Mouse (Mus musculus) heart, adult 18-20 months (tissue): ENCODE data around the gene Hnrnpa3. TPM values are rescaled to one million over a fixed set of nuclear protein-coding genes. Genes with fewer than 3 reads are reported as not detected.
"Not testable (repeated sequence)": the region's sequence is repeated elsewhere in the genome, so short reads cannot be mapped to it uniquely, and the experiment has no call there.

ENCODE experiments used
- DNase-seq, 2 experiments: peaks; one replicate each; pipeline ENCODE4 v3.0.0; 2021 to 2022; ENCODE audit warnings: mixed read lengths in 1 of 2
- long read RNA-seq, 2 experiments: library from polyadenylated mRNA; stranded (forward); transcript quantifications; one replicate each; pipeline ENCODE4 v2.0.0; 2021
- total RNA-seq, 2 experiments: library from RNA; stranded (reverse); gene quantifications; 2 replicates each; pipeline ENCODE4 v1.2.3; 2021

Gene Hnrnpa3
- 100 to 1,000 TPM; 157 to 174 TPM for total RNA-seq
- long read RNA-seq, experiment 1, full-length matches to known transcripts = 20 of 28 reads
- long read RNA-seq, experiment 1, partial matches to known transcripts = 1 of 28 reads
- long read RNA-seq, experiment 1, other reads (novel, unspliced or antisense) = 7 of 28 reads
- long read RNA-seq, experiment 2, full-length matches to known transcripts = 19 of 25 reads
- long read RNA-seq, experiment 2, partial matches to known transcripts = 0 of 25 reads
- long read RNA-seq, experiment 2, other reads (novel, unspliced or antisense) = 6 of 25 reads

GRCm38 (mm10) chr2:75658727-75659628 lies at the start of gene Hnrnpa3:
Hnrnpa3 (plus strand) TSS chr2:75659261.
- DNase-seq = peak; percentile 99

DNA sequence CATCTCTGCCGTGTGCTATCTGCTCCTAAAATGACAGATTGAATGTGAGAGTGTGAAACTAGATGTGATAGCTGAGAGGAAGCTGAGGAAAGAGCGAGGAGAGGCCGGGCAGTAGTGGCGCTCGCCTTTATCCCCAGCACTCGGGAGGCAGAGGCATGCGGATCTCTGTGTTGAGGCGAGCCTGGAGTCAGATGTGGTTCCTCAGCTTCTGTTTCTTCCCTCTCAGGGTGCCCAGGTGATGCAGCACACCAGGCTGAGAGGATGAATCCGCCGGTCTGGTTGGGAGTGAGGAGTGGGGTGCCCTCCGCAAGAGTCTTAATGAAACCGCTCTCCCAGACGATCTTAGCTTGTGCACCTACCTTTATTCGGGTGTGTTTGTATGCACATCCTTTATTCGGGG lies 49.1 kb upstream of the Hnrnpa3 start:
- DNase-seq = no peak

DNA sequence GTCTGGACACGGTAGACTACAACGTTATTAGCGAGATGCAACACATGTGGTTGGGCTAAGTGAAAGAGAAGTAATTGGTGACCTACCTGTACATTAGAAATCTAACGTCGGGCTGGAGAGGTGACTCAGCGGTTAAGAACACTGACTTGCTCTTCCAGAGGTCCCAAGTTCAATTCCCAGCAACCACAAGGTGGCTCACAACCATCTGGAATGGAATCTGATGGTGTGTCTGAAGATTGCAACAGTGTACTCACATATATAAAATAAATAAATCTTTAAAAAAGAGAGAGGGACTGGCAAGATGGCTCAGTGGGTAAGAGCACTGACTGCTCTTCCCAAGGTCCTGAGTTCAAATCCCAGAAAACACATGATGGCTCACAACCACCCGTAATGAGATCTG lies 48.5 kb upstream of the Hnrnpa3 start:
- not testable (repeated sequence) for DNase-seq

DNA sequence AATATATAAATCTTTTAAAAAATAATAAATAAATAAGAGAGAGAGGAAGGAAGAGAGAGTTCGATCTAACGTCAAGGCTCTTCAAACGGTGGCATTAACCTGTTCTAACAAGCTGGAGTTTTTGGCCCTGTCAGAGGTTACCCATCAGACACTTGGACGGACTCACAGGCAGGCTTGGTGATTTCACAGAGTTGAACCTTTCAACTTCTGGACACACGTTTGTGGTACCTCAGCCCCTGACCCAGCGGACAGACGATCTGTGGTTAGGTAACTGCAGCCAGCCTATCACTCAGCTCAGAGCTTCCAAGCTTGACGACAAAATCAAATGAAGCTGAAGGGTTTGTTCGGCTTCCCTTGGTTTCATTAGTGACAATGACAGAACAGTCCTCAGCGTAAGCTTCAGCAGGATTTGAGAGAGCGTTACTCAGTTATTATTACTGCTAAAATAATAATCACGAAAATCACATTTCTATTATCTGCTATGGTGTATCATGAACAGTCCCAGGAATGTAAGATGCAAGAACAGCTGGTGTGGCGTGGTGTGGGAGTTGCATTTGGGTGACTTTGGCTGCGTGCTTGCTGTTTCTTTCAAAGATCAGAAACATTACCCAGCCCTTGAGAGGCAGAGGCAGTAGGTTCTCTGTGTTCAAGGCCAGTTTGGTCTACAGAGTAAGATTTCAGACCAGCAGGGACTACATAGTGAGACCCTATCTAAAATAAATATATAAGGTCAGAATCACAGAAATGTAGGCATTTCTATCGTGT lies 47.8 kb upstream of the Hnrnpa3 start:
- DNase-seq = no peak

- no peak for DNase-seq
Observed at GRCm38 (mm10) chr2:75612006-75612405, 47.1 kb upstream of the Hnrnpa3 start.

- DNase-seq = peak; percentile 70 to 78
Observed at GRCm38 (mm10) chr2:75612981-75613567, 46.0 kb upstream of the Hnrnpa3 start.

DNA sequence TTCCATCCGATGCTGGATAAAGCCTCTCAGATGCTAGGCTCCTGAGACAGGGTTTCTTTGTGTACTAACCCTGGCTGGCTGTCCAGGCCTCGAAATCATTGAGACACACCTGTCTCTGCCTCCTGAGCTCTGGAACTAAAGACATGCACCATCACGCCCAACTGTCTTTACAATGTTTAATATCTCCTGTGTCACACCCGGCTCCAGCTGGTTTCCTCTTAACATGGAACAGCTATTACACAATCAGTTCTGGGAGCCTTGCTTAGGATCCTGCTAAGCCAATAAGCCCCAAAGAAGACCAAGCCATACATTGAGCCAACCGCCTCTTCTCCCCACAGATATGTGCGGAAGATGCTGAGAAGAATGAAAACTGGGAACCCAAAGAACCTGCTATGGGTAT lies 44.5 kb upstream of the Hnrnpa3 start:
- DNase-seq = peak in 1 of 2 experiments; percentile 25

- DNase-seq = no peak
Observed at GRCm38 (mm10) chr2:75616911-75617310, 42.1 kb upstream of the Hnrnpa3 start.

GRCm38 (mm10) chr2:75618712-75619111 lies 40.3 kb upstream of the Hnrnpa3 start:
- DNase-seq = peak in 1 of 2 experiments; percentile 33

DNA sequence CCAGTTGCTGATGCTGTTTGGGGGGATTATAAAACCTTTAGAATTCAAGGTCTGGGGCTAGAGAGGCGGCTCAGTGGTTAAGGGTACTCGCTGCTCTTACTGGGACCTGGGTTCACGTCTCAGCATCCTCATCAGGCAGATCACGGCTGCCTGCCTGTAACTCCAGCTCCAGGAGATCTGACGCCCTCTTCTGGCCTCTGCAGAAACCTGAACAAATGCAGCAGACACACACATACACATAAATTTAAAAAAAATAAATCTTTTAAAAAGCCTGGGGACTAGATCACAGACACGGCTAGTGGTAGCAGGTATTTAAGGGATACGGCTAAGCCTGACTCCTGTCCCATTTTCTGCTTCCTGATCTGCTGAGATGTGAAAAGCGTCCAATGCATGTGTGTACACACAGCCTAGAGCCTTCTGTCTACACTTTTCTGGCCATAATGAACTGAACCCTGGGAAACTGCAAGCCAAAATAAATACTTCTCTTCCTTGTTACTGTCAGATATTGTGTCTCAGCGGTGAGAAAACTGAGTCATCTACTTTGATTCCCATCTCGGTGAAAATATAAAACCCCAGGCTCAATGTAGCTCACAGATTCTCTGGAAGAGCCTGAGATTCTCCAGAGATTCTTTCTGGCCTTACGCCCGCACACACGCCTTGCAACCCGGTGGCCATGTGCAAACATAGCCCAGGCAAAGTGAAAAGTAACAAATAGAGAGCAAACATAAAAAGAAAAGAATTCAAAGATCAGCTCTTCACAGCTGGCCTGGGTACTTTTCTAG lies 37.0 kb upstream of the Hnrnpa3 start:
- peak in 1 of 2 experiments; percentile 46 for DNase-seq

GRCm38 (mm10) chr2:75625086-75625485 lies 34.0 kb upstream of the Hnrnpa3 start:
- no peak for DNase-seq

GRCm38 (mm10) chr2:75626597-75627440 lies 32.2 kb upstream of the Hnrnpa3 start:
- DNase-seq = no peak

GRCm38 (mm10) chr2:75628487-75628886 lies 30.6 kb upstream of the Hnrnpa3 start:
- no peak for DNase-seq

DNA sequence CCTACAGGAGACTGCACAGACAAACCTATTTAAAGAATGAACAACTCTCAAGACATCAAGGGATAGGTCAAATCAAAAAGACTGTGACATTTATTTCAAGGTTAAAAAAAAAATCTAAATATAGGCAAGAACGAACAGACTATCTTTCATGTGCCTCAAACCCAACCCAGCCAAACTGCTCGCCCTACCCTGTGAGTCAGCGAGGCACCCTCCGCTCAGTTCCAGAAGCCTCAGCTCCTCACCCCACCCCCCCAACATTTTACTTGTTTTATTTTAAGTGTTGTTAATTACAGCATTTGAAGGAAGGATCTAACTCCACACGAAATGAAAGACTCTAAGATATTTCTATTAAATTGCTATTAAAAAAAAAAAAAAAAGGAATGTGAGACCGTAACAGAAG lies 27.6 kb upstream of the Hnrnpa3 start:
- DNase-seq = no peak

- DNase-seq = no peak
Observed at GRCm38 (mm10) chr2:75632043-75632442, 27.0 kb upstream of the Hnrnpa3 start.

- no peak for DNase-seq
Observed at GRCm38 (mm10) chr2:75632721-75633181, 26.3 kb upstream of the Hnrnpa3 start.

GRCm38 (mm10) chr2:75633381-75633780 lies 25.7 kb upstream of the Hnrnpa3 start:
- DNase-seq = no peak

- no peak for DNase-seq
Observed at GRCm38 (mm10) chr2:75633784-75634183, 25.3 kb upstream of the Hnrnpa3 start.

- DNase-seq = not testable (repeated sequence)
Observed at GRCm38 (mm10) chr2:75634431-75634830, 24.6 kb upstream of the Hnrnpa3 start.
